Mouse (Mus musculus) midbrain, embryonic 12.5 days (tissue): ENCODE results near the gene Dynll1. TPM values are rescaled to one million over a fixed set of nuclear protein-coding genes. Genes with fewer than 3 reads are reported as not detected.
A peak's percentile ranks its signal among the peaks of the same experiment; 100 is the strongest.

Experiments used
- ATAC-seq: fragments of 200-750 bp; cut with Nextera tagmentation; 2 replicates; pipeline ENCODE4 v1.8.0; 2017; ENCODE audit warnings: low read depth, moderate TSS enrichment, moderate library complexity; ENCODE audit not compliant: low FRiP score
- H3K27ac ChIP-seq: fragments of 300-500 bp; sonication (generic); replicated peaks from 2 replicates; pipeline ENCODE4 v1.5.1; 2016; ENCODE audit warnings: mild to moderate bottlenecking
- H3K27me3 ChIP-seq: fragments of 300-500 bp; sonication (generic); 2 replicates; pipeline ENCODE4 v1.6.1; 2016; ENCODE audit warnings: mild to moderate bottlenecking
- H3K36me3 ChIP-seq: fragments of 300-500 bp; sonication (generic); 2 replicates; pipeline ENCODE4 v1.6.1; 2016
- H3K4me1 ChIP-seq: fragments of 300-500 bp; sonication (generic); 2 replicates; pipeline ENCODE4 v1.6.1; 2016
- H3K4me2 ChIP-seq: fragments of 300-500 bp; sonication (generic); replicated peaks from 2 replicates; pipeline ENCODE4 v1.6.1; 2016; ENCODE audit warnings: mild to moderate bottlenecking, moderate library complexity
- H3K4me3 ChIP-seq: fragments of 300-500 bp; sonication (generic); 2 replicates; pipeline ENCODE4 v1.5.1; 2016; ENCODE audit warnings: mild to moderate bottlenecking
- H3K9ac ChIP-seq: fragments of 300-500 bp; sonication (generic); replicated peaks from 2 replicates; pipeline ENCODE4 v1.6.1; 2016; ENCODE audit warnings: mild to moderate bottlenecking, moderate library complexity
- H3K9me3 ChIP-seq: fragments of 300-500 bp; sonication (generic); 2 replicates; pipeline ENCODE4 v1.6.1; 2016; ENCODE audit warnings: mild to moderate bottlenecking
- WGBS: fragments of 180-500 bp; shearing (Covaris S2); methylation state at CpG from one replicate; pipeline ENCODE4 v1.1.7; 2016; 5-methylcytosine and 5-hydroxymethylcytosine counted together
- polyA plus RNA-seq: library from polyadenylated mRNA; unstranded; fragments of >200 nt; fragmentation: Nextera tagmentation; extraction: Ambion mirVana; gene quantifications from 2 replicates; pipeline ENCODE4 v1.2.1, GENCODE M21; 2016

Dynll1 gene
- polyA plus RNA-seq, 1 experiment from 2014 or later = 1,312 TPM

DNA sequence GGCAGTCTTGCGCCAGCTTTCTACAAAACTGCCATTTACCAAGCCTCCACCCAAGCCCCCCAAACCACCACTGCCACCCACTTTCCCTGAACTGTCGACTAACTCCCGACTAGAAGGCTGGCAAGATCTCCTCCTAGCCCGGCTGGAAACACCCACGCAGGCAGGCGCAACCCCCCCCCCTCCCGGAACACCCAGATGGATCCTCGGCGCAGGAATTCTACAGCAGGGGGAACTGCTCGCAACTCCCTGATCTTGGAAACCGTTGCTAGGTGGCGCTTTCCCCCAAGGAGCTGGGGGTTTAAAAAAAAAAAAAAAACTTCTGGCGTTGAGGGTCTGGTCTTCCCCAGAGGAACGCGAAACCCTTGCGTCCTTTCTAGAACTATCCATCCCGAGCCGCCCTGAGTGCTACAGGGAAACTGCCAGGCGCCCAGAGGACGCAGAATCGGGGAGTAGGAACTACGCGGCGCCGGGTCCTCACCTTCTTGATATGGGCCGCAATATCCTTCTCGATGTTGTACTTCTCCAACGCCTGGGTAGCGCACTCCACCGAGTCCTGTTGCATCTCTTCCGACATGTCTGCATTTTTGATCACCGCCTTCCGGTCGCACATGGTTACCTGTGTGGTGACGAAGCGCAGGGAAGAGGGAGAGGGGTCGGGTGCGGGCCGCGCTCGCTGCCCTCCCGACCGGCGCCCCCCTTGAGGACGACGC, 609 bp downstream of the Dynll1 start:
- Histone ChIP-seq H3K27ac (peak overlapping the region; percentile 94), H3K9ac (peak overlapping the region; percentile 90), H3K4me1 (peaks cover 24% of the 10 kb centered on the region), H3K4me2 (peak overlapping the region; percentile 76), H3K4me3 (peak overlapping the region; percentile 91), H3K9me3 (no peaks in the 10 kb centered on the region), H3K27me3 (peaks cover 12% of the 10 kb centered on the region), H3K36me3 (peaks cover 35% of the 10 kb centered on the region)
- under 1% methylated on average over 46 of the region's 46 CpGs for WGBS
- ATAC-seq = peak; percentile 34

DNA sequence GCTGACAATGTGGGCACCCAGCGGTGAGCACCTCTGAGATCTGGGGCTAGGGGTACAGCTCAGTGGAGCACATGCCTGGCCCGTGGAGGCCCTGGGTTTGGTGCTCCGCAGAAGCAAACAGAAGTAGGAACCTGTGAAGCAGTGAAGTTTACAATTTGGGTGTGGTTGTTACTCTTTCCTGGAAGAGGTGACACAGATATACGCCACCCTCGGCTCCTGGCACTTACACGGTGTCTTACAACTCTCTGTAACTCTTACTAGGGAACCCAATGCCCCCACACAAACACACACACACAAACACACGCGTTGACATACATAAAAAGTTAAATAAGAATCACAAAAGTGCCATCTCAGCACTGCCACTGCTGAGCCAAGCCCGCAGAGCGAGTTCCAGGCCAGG, 4.5 kb downstream of the Dynll1 start:
- H3K27me3 ChIP-seq = no peaks in the 10 kb centered on the region
- H3K4me1 ChIP-seq = peaks cover 20% of the 10 kb centered on the region
- H3K4me2 ChIP-seq = no peak overlapping the region
- H3K4me3 ChIP-seq = no peak overlapping the region
- H3K9me3 ChIP-seq = no peaks in the 10 kb centered on the region
- no peak for ATAC-seq
- WGBS = 86% methylated on average over 10 of the region's 10 CpGs
- H3K36me3 ChIP-seq = peaks cover 64% of the 10 kb centered on the region
- no peak overlapping the region for H3K9ac ChIP-seq
- H3K27ac ChIP-seq = no peak overlapping the region

DNA sequence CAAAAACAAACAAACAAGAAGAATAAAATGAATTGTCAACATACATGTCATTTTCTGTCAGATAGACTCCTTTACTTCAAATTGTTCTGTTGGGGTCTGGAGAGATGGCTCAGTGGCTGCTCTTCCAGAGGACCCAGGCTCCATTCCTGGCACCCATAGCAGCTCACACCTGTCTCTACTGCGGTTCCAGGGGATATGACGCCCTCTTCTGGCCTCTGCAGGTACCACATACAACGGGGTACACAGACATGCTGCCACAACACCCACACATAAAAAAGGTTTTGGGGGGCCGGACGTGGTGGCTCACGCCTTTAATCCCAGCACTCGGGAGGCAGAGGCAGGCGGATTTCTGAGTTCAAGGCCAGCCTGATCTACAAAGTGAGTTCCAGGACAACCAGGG, 6.6 kb downstream of the Dynll1 start:
- Histone ChIP-seq H3K36me3 (peaks cover 84% of the 10 kb centered on the region), H3K9ac (no peak overlapping the region), H3K4me2 (no peak overlapping the region), H3K9me3 (no peaks in the 10 kb centered on the region), H3K4me3 (no peak overlapping the region), H3K27me3 (no peaks in the 10 kb centered on the region), H3K4me1 (peaks cover 12% of the 10 kb centered on the region), H3K27ac (no peak overlapping the region)
- ATAC-seq = no peak
- WGBS = 88% methylated on average over 8 of the region's 8 CpGs

DNA sequence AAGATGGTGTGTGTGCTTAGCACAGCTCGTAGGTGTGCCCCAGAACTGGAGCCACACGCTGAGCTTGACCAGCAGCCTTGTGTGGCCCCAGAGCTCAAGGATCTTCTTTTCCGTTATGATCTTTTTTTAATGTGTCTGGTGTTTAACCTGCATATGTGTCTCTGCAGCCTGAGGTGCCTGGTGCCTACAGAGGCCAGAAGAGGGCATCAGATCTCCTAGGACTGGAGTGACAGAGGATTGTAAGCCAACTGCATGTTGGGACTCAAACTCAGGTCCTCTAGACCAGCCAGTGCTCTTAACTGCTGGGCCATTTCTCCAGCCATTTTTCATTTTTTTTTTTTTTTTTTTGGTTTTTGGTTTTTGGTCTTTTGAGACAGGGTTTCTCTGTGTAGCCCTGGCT, 16.1 kb downstream of the Dynll1 start:
- peaks cover 36% of the 10 kb centered on the region for H3K36me3 ChIP-seq
- 90% methylated on average over 3 of the region's 3 CpGs for WGBS
- H3K4me2 ChIP-seq = no peak overlapping the region
- H3K4me3 ChIP-seq = no peak overlapping the region
- no peak overlapping the region for H3K27ac ChIP-seq
- H3K9ac ChIP-seq = no peak overlapping the region
- no peaks in the 10 kb centered on the region for H3K27me3 ChIP-seq
- H3K9me3 ChIP-seq = no peaks in the 10 kb centered on the region
- H3K4me1 ChIP-seq = peaks cover 6% of the 10 kb centered on the region
- ATAC-seq = no peak

DNA sequence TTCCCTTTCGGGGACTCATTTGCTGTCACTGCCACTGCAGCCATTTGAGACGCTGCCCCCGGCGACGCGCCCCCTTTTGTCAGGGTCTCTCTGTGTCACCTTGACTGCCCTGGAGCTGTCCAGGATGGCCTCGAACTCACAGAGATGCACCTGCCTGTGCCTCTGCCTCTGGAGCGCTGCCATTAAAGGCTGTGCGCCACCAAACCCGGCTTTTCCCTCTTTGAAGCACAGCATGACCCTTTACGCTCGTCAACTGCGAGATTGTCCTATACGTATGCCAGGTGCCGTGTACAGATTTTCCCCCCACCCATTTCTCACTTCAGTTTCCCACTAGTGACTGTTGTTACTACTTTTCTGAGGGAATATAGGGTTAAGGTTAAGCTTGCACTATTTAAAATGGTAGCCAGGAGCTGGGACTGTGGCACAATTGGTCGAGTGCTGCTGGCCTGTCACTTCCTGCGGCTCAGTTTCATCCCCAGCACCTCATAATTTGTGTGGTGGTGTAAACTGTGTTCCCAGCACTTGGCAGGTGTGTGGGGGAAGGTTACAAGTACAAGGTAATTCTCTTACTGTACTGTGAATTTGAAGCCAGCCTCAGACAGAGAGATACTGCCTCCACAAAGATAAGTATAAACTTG, 20.6 kb downstream of the Dynll1 start:
- Histone ChIP-seq H3K27me3 (no peaks in the 10 kb centered on the region), H3K4me3 (peak overlapping the region; percentile 92), H3K4me2 (peak overlapping the region; percentile 96), H3K9me3 (no peaks in the 10 kb centered on the region), H3K36me3 (peaks cover 17% of the 10 kb centered on the region), H3K4me1 (peaks cover 6% of the 10 kb centered on the region), H3K9ac (peak overlapping the region; percentile 81), H3K27ac (peak overlapping the region; percentile 58; the same call in 1 of the 2 replicates)
- 0 out of 2 replicates have a peak, but pooled peaks have one; percentile 27 for ATAC-seq
- WGBS = 10% methylated on average over 17 of the region's 17 CpGs

DNA sequence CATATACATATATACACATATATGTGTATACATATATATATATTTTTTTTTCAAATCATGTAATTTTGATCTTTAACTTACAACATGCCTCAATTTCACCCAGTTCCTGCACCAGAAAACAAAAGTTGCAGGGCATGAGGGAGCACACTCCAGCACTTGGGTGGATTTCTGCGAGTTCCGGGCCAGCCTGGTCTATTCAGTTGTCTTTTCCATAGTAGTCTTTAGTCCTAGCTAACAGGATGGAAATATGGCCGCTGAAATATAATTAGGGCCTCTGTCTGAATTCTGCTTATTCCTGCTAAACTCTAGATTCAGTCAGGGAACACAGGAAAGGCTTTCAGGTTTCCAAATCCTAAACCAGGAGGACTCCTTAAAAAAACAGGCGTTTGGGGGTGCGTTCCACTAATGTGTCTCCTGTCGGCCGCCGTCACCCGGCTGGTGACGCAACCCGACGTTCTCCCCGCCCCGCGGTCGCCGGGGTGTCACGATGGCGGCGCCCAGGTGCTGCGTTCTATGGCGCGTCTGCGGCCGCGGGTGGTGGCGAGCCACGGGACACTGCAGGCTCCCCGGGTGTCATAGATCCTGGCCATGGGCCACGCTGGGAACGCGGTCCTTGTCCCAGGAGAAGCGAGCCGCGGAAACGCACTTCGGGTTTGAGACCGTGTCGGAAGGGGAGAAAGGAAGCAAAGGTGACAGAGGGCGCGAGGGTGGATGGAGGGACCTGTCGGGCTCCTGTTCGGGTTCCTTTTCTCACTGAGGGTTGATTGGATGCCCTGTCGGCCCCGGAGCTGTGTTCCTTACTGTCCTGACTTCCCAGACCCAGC, 21.4 kb downstream of the Dynll1 start, which contains the start of gene Coq5:
Coq5 (plus strand) TSS at position 441 of the 824 bp plus-strand sequence.
- peaks cover 6% of the 10 kb centered on the region for H3K4me1 ChIP-seq
- H3K9ac ChIP-seq = peak within 1 kb of the TSS; percentile 81
- peak within 1 kb of the TSS; percentile 92 for H3K4me3 ChIP-seq
- 4% methylated on average over 45 of the region's 45 CpGs for WGBS
- H3K4me2 ChIP-seq = peak within 1 kb of the TSS; percentile 96
- H3K27me3 ChIP-seq = no peaks in the 10 kb centered on the region
- ATAC-seq = peak; percentile 71
- peaks cover 13% of the 10 kb centered on the region for H3K36me3 ChIP-seq
- H3K9me3 ChIP-seq = no peaks in the 10 kb centered on the region
- H3K27ac ChIP-seq = peak within 1 kb of the TSS; percentile 58; the same call in 1 of the 2 replicates

DNA sequence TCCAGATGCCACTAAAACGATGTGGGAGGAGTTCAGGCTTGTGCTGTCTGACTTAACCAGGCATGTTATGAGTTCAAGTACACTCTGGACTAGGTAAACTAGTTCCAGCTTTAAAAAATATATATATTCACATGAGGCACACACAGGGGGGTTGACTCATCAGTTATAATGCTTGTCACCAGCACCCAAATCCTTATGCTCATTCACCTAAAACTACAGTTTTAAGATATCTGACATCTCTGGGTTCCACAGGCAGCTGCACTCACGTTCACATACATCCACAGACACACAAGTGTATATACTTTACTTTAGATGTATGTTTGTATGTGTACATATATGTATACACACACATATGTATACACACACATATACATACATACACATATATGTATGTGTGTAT, 22.0 kb downstream of the Dynll1 start:
- Histone ChIP-seq H3K4me2 (no peak overlapping the region), H3K4me1 (peaks cover 6% of the 10 kb centered on the region), H3K9me3 (no peaks in the 10 kb centered on the region), H3K9ac (no peak overlapping the region), H3K27ac (no peak overlapping the region), H3K4me3 (no peak overlapping the region), H3K36me3 (peaks cover 6% of the 10 kb centered on the region), H3K27me3 (no peaks in the 10 kb centered on the region)
- no peak for ATAC-seq
- WGBS = 63% methylated on average over 2 of the region's 2 CpGs

DNA sequence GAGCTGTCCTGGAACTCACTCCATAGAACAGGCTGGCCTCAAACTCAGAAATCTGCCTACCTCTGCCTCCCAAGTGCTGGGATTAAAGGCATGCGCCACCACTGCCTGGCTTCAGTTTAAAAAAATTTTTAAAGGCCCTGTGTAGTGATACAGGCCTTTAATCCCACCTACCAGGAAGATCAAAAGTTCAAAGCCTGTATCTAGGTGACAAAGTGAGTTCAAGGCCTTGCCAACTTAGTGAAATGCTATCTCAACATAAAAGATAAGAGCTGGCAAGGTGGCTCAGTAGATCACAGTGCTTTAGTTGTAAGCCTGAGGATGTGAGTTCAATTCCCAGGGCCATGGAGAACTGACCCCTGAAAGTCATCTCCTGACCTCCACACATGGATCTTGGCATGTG, 22.7 kb downstream of the Dynll1 start:
- no peaks in the 10 kb centered on the region for H3K9me3 ChIP-seq
- no peaks in the 10 kb centered on the region for H3K36me3 ChIP-seq
- no peaks in the 10 kb centered on the region for H3K27me3 ChIP-seq
- H3K27ac ChIP-seq = no peak overlapping the region
- no peak for ATAC-seq
- 85% methylated on average over 1 of the region's 1 CpGs for WGBS
- no peak overlapping the region for H3K9ac ChIP-seq
- no peak overlapping the region for H3K4me3 ChIP-seq
- H3K4me1 ChIP-seq = peaks cover 14% of the 10 kb centered on the region
- H3K4me2 ChIP-seq = no peak overlapping the region

DNA sequence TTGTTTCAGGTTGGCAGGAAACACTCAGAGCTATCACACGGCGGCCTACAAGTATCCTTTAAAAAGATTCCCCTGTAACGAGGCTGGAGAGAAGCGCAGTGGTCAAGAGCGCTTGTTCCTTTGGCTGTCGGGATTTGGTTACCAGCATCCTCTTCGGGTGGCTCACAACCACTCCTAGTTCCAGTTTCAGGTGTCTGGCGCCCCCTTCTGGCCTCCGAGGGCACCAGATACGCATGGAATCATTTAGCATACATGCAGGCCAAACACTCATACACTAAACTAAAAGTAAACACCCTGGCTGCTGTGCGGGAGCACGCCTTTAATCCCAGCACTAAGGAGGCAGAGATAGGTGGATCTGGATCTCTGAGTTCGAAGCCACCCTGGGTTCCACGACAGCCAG, 24.8 kb downstream of the Dynll1 start:
- Histone ChIP-seq H3K9ac (no peak overlapping the region), H3K27ac (no peak overlapping the region), H3K4me3 (no peak overlapping the region), H3K27me3 (no peaks in the 10 kb centered on the region), H3K9me3 (no peaks in the 10 kb centered on the region), H3K4me2 (no peak overlapping the region), H3K36me3 (0 out of 2 replicates have a peak, but pooled peaks cover under 1% of the 10 kb centered on the region), H3K4me1 (peaks cover 23% of the 10 kb centered on the region)
- no peak for ATAC-seq
- 32% methylated on average over 14 of the region's 14 CpGs for WGBS

DNA sequence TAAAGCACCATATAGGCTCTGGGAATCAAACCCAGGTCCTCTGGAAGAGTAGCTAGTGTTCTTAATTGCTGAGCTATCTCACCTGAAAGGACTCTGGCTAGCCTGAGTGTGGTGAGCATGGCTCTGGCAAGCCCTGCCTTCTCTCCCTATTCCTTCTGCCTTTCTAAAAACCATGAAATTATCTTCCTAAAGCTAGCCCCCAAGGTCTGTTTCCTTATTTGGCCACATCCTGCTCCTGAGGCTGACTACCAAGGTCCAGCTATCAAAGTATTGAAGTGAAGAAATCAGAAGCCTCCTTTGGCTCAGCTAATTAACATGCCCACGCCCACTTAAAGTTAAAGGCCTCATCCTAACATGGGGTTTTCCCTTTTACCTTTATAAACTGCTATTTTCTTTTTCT, 26.0 kb downstream of the Dynll1 start:
- H3K4me2 ChIP-seq = no peak overlapping the region
- H3K27ac ChIP-seq = no peak overlapping the region
- H3K36me3 ChIP-seq = 0 out of 2 replicates have a peak, but pooled peaks cover 7% of the 10 kb centered on the region
- no peak for ATAC-seq
- H3K9me3 ChIP-seq = no peaks in the 10 kb centered on the region
- H3K9ac ChIP-seq = no peak overlapping the region
- H3K4me3 ChIP-seq = no peak overlapping the region
- H3K4me1 ChIP-seq = peaks cover 29% of the 10 kb centered on the region
- WGBS = 94% methylated on average over 1 of the region's 1 CpGs
- no peaks in the 10 kb centered on the region for H3K27me3 ChIP-seq

DNA sequence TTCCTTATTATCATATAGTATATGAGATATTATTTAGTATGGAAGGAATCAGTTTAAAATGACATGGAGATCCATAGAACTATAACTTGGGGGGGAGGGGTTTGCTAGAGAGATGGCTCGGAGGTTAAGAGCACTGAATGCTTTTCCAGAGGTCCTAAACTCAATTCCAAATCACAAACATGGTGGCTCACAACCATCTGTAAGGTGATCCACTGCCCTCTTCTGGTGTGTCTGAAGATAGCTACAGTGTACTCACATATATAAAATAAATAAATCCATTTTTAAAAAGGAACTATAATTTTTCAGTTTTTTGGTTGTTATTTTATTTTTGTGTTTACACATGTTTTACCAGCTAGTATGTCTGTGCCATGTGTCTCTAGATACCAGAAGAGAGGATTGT, 26.4 kb downstream of the Dynll1 start:
- Histone ChIP-seq H3K9me3 (no peaks in the 10 kb centered on the region), H3K4me2 (no peak overlapping the region), H3K27ac (no peak overlapping the region), H3K4me1 (peaks cover 33% of the 10 kb centered on the region), H3K36me3 (0 out of 2 replicates have a peak, but pooled peaks cover 10% of the 10 kb centered on the region), H3K9ac (no peak overlapping the region), H3K4me3 (no peak overlapping the region), H3K27me3 (no peaks in the 10 kb centered on the region)
- ATAC-seq = no peak
- 83% methylated on average over 1 of the region's 1 CpGs for WGBS
